Mouse (Mus musculus) C2C12 (cell line): ENCODE results near the gene Ing1. TPM values are rescaled to one million over a fixed set of nuclear protein-coding genes. Genes with fewer than 3 reads are reported as not detected.

ENCODE experiments used
- H3K27me3 ChIP-seq: one replicate; pipeline ENCODE4 v1.6.1; 2011; ENCODE audit not compliant: control insufficient read depth, insufficient read depth, insufficient read length
- H3K36me3 ChIP-seq: one replicate; pipeline ENCODE4 v1.6.1; 2011; ENCODE audit not compliant: control insufficient read depth, insufficient read depth
- H3K4me3 ChIP-seq: one replicate; pipeline ENCODE4 v1.5.1; 2011; ENCODE audit warnings: mild to moderate bottlenecking, control low read depth; ENCODE audit not compliant: poor library complexity, insufficient read depth, severe bottlenecking
- H3K79me2 ChIP-seq: one replicate; pipeline ENCODE4 v1.6.1; 2011; ENCODE audit not compliant: control insufficient read depth, insufficient read depth
- H3K79me3 ChIP-seq: one replicate; pipeline ENCODE4 v1.6.1; 2011; ENCODE audit warnings: low read depth, control low read depth
- H3ac ChIP-seq: one replicate; pipeline ENCODE3; 2011; ENCODE audit warnings: low read depth; ENCODE audit not compliant: control insufficient read depth, insufficient read length
- CEBPB ChIP-seq: IDR thresholded peaks from one replicate; pipeline ENCODE4 v1.6.1; 2011; ENCODE audit warnings: low read depth, mild to moderate bottlenecking, control low read depth, moderate library complexity
- CTCF ChIP-seq: IDR thresholded peaks from one replicate; pipeline ENCODE4 v1.5.1; 2011; ENCODE audit not compliant: control insufficient read depth, insufficient read depth, insufficient read length
- FOSL1 ChIP-seq: IDR thresholded peaks from one replicate; pipeline ENCODE4 v1.8.0; 2011; ENCODE audit warnings: mild to moderate bottlenecking, low read length; ENCODE audit not compliant: poor library complexity, insufficient read depth, severe bottlenecking
- MAX ChIP-seq: IDR thresholded peaks from one replicate; pipeline ENCODE4 v1.6.1; 2011; ENCODE audit warnings: mild to moderate bottlenecking, control low read depth
- MYOD1 ChIP-seq: IDR thresholded peaks from one replicate; pipeline ENCODE4 v1.6.1; 2011; ENCODE audit warnings: low read depth; ENCODE audit not compliant: control insufficient read depth, insufficient read length
- MYOG ChIP-seq: IDR thresholded peaks from one replicate; pipeline ENCODE4 v1.6.1; 2011; ENCODE audit not compliant: control insufficient read depth, insufficient read length; ENCODE audit errors: extremely low read depth
- USF1 ChIP-seq: IDR thresholded peaks from one replicate; pipeline ENCODE4 v1.6.1; 2011; ENCODE audit warnings: low read depth, mild to moderate bottlenecking, control low read depth, moderate library complexity
- polyA plus RNA-seq: library from polyadenylated mRNA; unstranded; fragments of >200 nt; fragmentation: generic; extraction: Trizol; gene quantifications from one replicate; pipeline ENCODE4 v1.2.1, GENCODE M21; 2012; ENCODE audit warnings: missing spikeins

Gene Ing1
- polyA plus RNA-seq, 1 experiment = 22.3 TPM

GRCm38 (mm10) chr8:11570742-11571141, 15.4 kb downstream of the Ing1 start:
- H3ac ChIP-seq = no peak overlapping the region
- H3K79me2 ChIP-seq = no peaks in the 10 kb centered on the region
- H3K27me3 ChIP-seq = no peaks in the 10 kb centered on the region
- no peak for TF ChIP-seq MAX
- no peak for TF ChIP-seq CTCF
- TF ChIP-seq USF1 = no peak
- TF ChIP-seq CEBPB = no peak
- no peak for TF ChIP-seq FOSL1
- no peak for TF ChIP-seq MYOD1
- no peak for TF ChIP-seq MYOG
- H3K79me3 ChIP-seq = no peaks in the 10 kb centered on the region
- no peaks in the 10 kb centered on the region for H3K36me3 ChIP-seq
- no peak overlapping the region for H3K4me3 ChIP-seq

GRCm38 (mm10) chr8:11571950-11572349, 16.6 kb downstream of the Ing1 start:
- H3K79me2 ChIP-seq = no peaks in the 10 kb centered on the region
- no peak overlapping the region for H3ac ChIP-seq
- no peak for TF ChIP-seq CTCF
- TF ChIP-seq MAX = no peak
- no peak for TF ChIP-seq CEBPB
- no peak for TF ChIP-seq FOSL1
- no peak for TF ChIP-seq USF1
- no peak for TF ChIP-seq MYOD1
- no peak for TF ChIP-seq MYOG
- H3K27me3 ChIP-seq = no peaks in the 10 kb centered on the region
- no peaks in the 10 kb centered on the region for H3K79me3 ChIP-seq
- H3K4me3 ChIP-seq = no peak overlapping the region
- no peaks in the 10 kb centered on the region for H3K36me3 ChIP-seq

- TF ChIP-seq MAX (no peak), MYOD1 (no peak), USF1 (no peak), FOSL1 (no peak), MYOG (no peak), CTCF (no peak)
- H3ac ChIP-seq = no peak overlapping the region
- no peak overlapping the region for H3K4me3 ChIP-seq
- no peaks in the 10 kb centered on the region for H3K27me3 ChIP-seq
- H3K79me2 ChIP-seq = no peaks in the 10 kb centered on the region
- no peaks in the 10 kb centered on the region for H3K36me3 ChIP-seq
- H3K79me3 ChIP-seq = no peaks in the 10 kb centered on the region
Observed at GRCm38 (mm10) chr8:11572428-11572827, 17.1 kb downstream of the Ing1 start.

- H3K79me2 ChIP-seq = no peaks in the 10 kb centered on the region
- H3K79me3 ChIP-seq = no peaks in the 10 kb centered on the region
- H3K36me3 ChIP-seq = no peaks in the 10 kb centered on the region
- TF ChIP-seq CEBPB (no peak), MAX (no peak), MYOG (no peak), MYOD1 (no peak), CTCF (no peak), USF1 (no peak), FOSL1 (no peak)
- H3K4me3 ChIP-seq = no peak overlapping the region
- no peaks in the 10 kb centered on the region for H3K27me3 ChIP-seq
- H3ac ChIP-seq = no peak overlapping the region
Observed at GRCm38 (mm10) chr8:11574911-11575603, 19.7 kb downstream of the Ing1 start.

GRCm38 (mm10) chr8:11575604-11576384, 20.4 kb downstream of the Ing1 start:
- H3K79me2 ChIP-seq = no peaks in the 10 kb centered on the region
- no peak overlapping the region for H3ac ChIP-seq
- no peaks in the 10 kb centered on the region for H3K36me3 ChIP-seq

More at GRCm38 (mm10) chr8:11575604-11576384, 20.4 kb downstream of the Ing1 start:
- TF ChIP-seq MYOD1 = no peak
- no peak for TF ChIP-seq CEBPB
- TF ChIP-seq MAX = no peak
- TF ChIP-seq USF1 = no peak
- TF ChIP-seq FOSL1 = no peak
- no peak for TF ChIP-seq CTCF
- no peak for TF ChIP-seq MYOG
- H3K4me3 ChIP-seq = no peak overlapping the region
- H3K79me3 ChIP-seq = no peaks in the 10 kb centered on the region
- no peaks in the 10 kb centered on the region for H3K27me3 ChIP-seq
